Mouse (Mus musculus): ENCODE data around the gene Aifm3. TPM values are rescaled to one million over a fixed set of nuclear protein-coding genes. Genes with fewer than 3 reads are reported as not detected.
"Not testable (repeated sequence)": the region's sequence is repeated elsewhere in the genome, so short reads cannot be mapped to it uniquely, and the experiment has no call there.

Gene Aifm3
- total and polyA plus RNA-seq, 2 experiments from 2014 or later: 12.7 to 21.8 TPM

GRCm38 (mm10) chr16:17553910-17554685 is 64.7 kb downstream of the Aifm3 start:
- DNase-seq: peak; percentile 60
- Histone ChIP-seq H3K9ac (no peak overlapping the region), H3K27me3 (ENCODE audit: insufficient read depth, low read length) (no peaks in the 10 kb centered on the region), H3K4me1 (ENCODE audit: insufficient read depth) (no peaks in the 10 kb centered on the region), H3K9me3 (ENCODE audit: low read length) (no peaks in the 10 kb centered on the region), H3K27ac (ENCODE audit: low read depth, low read length) (no peak overlapping the region), H3K4me3 (ENCODE audit: low read depth, low read length) (peak overlapping the region; percentile 13; the same call in 1 of the 2 replicates), H3K36me3 (ENCODE audit: insufficient read depth) (no peaks in the 10 kb centered on the region), H3K4me2 (ENCODE audit: low read depth) (peak overlapping the region; percentile 40)
- no peak for TF ChIP-seq CTCF (IDR thresholded peaks at IDR 0.05; ENCODE audit: low read depth)
- ATAC-seq: peak; percentile 97
- WGBS: 8% methylated on average over 18 of the region's 18 CpGs

- 12% methylated on average over 4 of the region's 4 CpGs for WGBS
- DNase-seq; H3K36me3 ChIP-seq (ENCODE audit: insufficient read depth); H3K4me3 ChIP-seq (ENCODE audit: low read depth, low read length); H3K27ac ChIP-seq (ENCODE audit: low read depth, low read length); H3K27me3 ChIP-seq (ENCODE audit: insufficient read depth, low read length); H3K4me2 ChIP-seq (ENCODE audit: low read depth); H3K9me3 ChIP-seq (ENCODE audit: low read length); H3K9ac ChIP-seq; ATAC-seq; H3K4me1 ChIP-seq (ENCODE audit: insufficient read depth): not testable (repeated sequence)
Measured at GRCm38 (mm10) chr16:17554702-17555101, 65.3 kb downstream of the Aifm3 start.

GRCm38 (mm10) chr16:17556180-17556579 is 66.8 kb downstream of the Aifm3 start:
- no peak overlapping the region for H3K4me2 ChIP-seq (ENCODE audit: low read depth)
- no peak for DNase-seq
- no peak for TF ChIP-seq CTCF (IDR thresholded peaks at IDR 0.05; ENCODE audit: low read depth)
- H3K36me3 ChIP-seq (ENCODE audit: insufficient read depth): no peaks in the 10 kb centered on the region
- H3K9ac ChIP-seq: no peak overlapping the region
- H3K4me1 ChIP-seq (ENCODE audit: insufficient read depth): no peaks in the 10 kb centered on the region
- 89% methylated on average over 4 of the region's 4 CpGs for WGBS
- no peak overlapping the region for H3K27ac ChIP-seq (ENCODE audit: low read depth, low read length)
- no peaks in the 10 kb centered on the region for H3K9me3 ChIP-seq (ENCODE audit: low read length)
- no peak for ATAC-seq
- no peak overlapping the region for H3K4me3 ChIP-seq (ENCODE audit: low read depth, low read length)
- no peaks in the 10 kb centered on the region for H3K27me3 ChIP-seq (ENCODE audit: insufficient read depth, low read length)

- Histone ChIP-seq H3K27ac (ENCODE audit: low read depth, low read length) (no peak overlapping the region), H3K9me3 (ENCODE audit: low read length) (no peaks in the 10 kb centered on the region), H3K4me1 (ENCODE audit: insufficient read depth) (0 out of 2 replicates have a peak, but pooled peaks cover 5% of the 10 kb centered on the region), H3K36me3 (ENCODE audit: insufficient read depth) (no peaks in the 10 kb centered on the region), H3K27me3 (ENCODE audit: insufficient read depth, low read length) (peaks cover 3% of the 10 kb centered on the region; the same call in 1 of the 2 replicates), H3K4me2 (ENCODE audit: low read depth) (no peak overlapping the region), H3K9ac (no peak overlapping the region), H3K4me3 (ENCODE audit: low read depth, low read length) (no peak overlapping the region)
- WGBS: 62% methylated on average over 4 of the region's 4 CpGs
- ATAC-seq: no peak
- DNase-seq: no peak
- TF ChIP-seq CTCF (IDR thresholded peaks at IDR 0.05; ENCODE audit: low read depth): no peak
Measured at GRCm38 (mm10) chr16:17556907-17557306, 67.5 kb downstream of the Aifm3 start.

Other genes with a start within 250 kb of the Aifm3 start
- gene Tmem191c, start 213.5 kb upstream of the Aifm3 start, total RNA-seq (2014; rRNA removed): 55.2 and 71.0 TPM in 2 replicates
- gene Tmem191c, start 213.5 kb upstream of the Aifm3 start, polyA plus RNA-seq (2015; fragmentation: Nextera tagmentation; extraction: Ambion mirVana): 36.2 and 53.5 TPM in 2 replicates
- 3.7 and 4.2 TPM in 2 replicates for gene Serpind1, start 158.2 kb upstream of the Aifm3 start, total RNA-seq (2014; rRNA removed)
- 5.0 and 5.8 TPM in 2 replicates for gene Serpind1, start 158.2 kb upstream of the Aifm3 start, polyA plus RNA-seq (2015; fragmentation: Nextera tagmentation; extraction: Ambion mirVana)
- 41.9 and 43.2 TPM in 2 replicates for gene Snap29, start 83.6 kb upstream of the Aifm3 start, total RNA-seq (2014; rRNA removed)
- 14.5 and 19.9 TPM in 2 replicates for gene Snap29, start 83.6 kb upstream of the Aifm3 start, polyA plus RNA-seq (2015; fragmentation: Nextera tagmentation; extraction: Ambion mirVana)
- gene Pi4ka, start 83.3 kb upstream of the Aifm3 start, total RNA-seq (2014; rRNA removed): 106 and 107 TPM in 2 replicates
- gene Pi4ka, start 83.3 kb upstream of the Aifm3 start, polyA plus RNA-seq (2015; fragmentation: Nextera tagmentation; extraction: Ambion mirVana): 32.6 and 41.2 TPM in 2 replicates
- gene Crkl, start 37.6 kb upstream of the Aifm3 start, total RNA-seq (2014; rRNA removed): 31.4 and 55.4 TPM in 2 replicates
- gene Crkl, start 37.6 kb upstream of the Aifm3 start, polyA plus RNA-seq (2015; fragmentation: Nextera tagmentation; extraction: Ambion mirVana): 44.5 and 60.5 TPM in 2 replicates
- gene Lztr1, start 19.1 kb downstream of the Aifm3 start, total RNA-seq (2014; rRNA removed): 206 and 244 TPM in 2 replicates
- 91.4 and 103 TPM in 2 replicates for gene Lztr1, start 19.1 kb downstream of the Aifm3 start, polyA plus RNA-seq (2015; fragmentation: Nextera tagmentation; extraction: Ambion mirVana)
- gene Thap7, start 41.5 kb downstream of the Aifm3 start, total RNA-seq (2014; rRNA removed): 69.2 and 71.0 TPM in 2 replicates
- 58.3 and 64.4 TPM in 2 replicates for gene Thap7, start 41.5 kb downstream of the Aifm3 start, polyA plus RNA-seq (2015; fragmentation: Nextera tagmentation; extraction: Ambion mirVana)
- 3.0 and 3.5 TPM in 2 replicates for gene Lrrc74b, start 71.6 kb downstream of the Aifm3 start, total RNA-seq (2014; rRNA removed)
- 2.3 and 4.1 TPM in 2 replicates for gene Lrrc74b, start 71.6 kb downstream of the Aifm3 start, polyA plus RNA-seq (2015; fragmentation: Nextera tagmentation; extraction: Ambion mirVana)
- gene P2rx6, start 72.3 kb downstream of the Aifm3 start, total RNA-seq (2014; rRNA removed): 1.3 and 1.9 TPM in 2 replicates
- gene P2rx6, start 72.3 kb downstream of the Aifm3 start, polyA plus RNA-seq (2015; fragmentation: Nextera tagmentation; extraction: Ambion mirVana): 1.5 and 2.8 TPM in 2 replicates
- 47.5 and 53.4 TPM in 2 replicates for gene Slc7a4, start 93.6 kb downstream of the Aifm3 start, total RNA-seq (2014; rRNA removed)
- gene Slc7a4, start 93.6 kb downstream of the Aifm3 start, polyA plus RNA-seq (2015; fragmentation: Nextera tagmentation; extraction: Ambion mirVana): 33.1 and 47.3 TPM in 2 replicates
- 41.4 and 48.3 TPM in 2 replicates for gene Smpd4, start 129.7 kb downstream of the Aifm3 start, total RNA-seq (2014; rRNA removed)
- gene Smpd4, start 129.7 kb downstream of the Aifm3 start, polyA plus RNA-seq (2015; fragmentation: Nextera tagmentation; extraction: Ambion mirVana): 25.3 and 26.2 TPM in 2 replicates
- gene Ccdc74a, start 156.9 kb downstream of the Aifm3 start, total RNA-seq (2014; rRNA removed): 19.6 and 22.6 TPM in 2 replicates
- gene Ccdc74a, start 156.9 kb downstream of the Aifm3 start, polyA plus RNA-seq (2015; fragmentation: Nextera tagmentation; extraction: Ambion mirVana): 25.2 and 33.9 TPM in 2 replicates
- gene Med15, start 243.3 kb downstream of the Aifm3 start, total RNA-seq (2014; rRNA removed): 45.6 and 48.5 TPM in 2 replicates
- 40.9 and 46.9 TPM in 2 replicates for gene Med15, start 243.3 kb downstream of the Aifm3 start, polyA plus RNA-seq (2015; fragmentation: Nextera tagmentation; extraction: Ambion mirVana)